Mouse (Mus musculus): Measurements from ENCODE around the gene Klhl36. TPM values are rescaled to one million over a fixed set of nuclear protein-coding genes. Genes with fewer than 3 reads are reported as not detected.

Klhl36 gene
- total RNA-seq (2015) (2.7 and 5.5 TPM in 2 replicates), total RNA-seq (2017) (8.5 and 9.2 TPM in 2 replicates)

- peak; percentile 96 for ATAC-seq (ENCODE audit: poor library complexity, severe bottlenecking)
Measured at GRCm38 (mm10) chr8:119861706-119862389, at the start of gene Klhl36. TSS of gene Klhl36 (plus strand) at chr8:119862266.

GRCm38 (mm10) chr8:119812650-119813431 is 49.2 kb upstream of the Klhl36 start:
- ATAC-seq (ENCODE audit: poor library complexity, severe bottlenecking) = peak; percentile 81

GRCm38 (mm10) chr8:119816219-119816618 is 45.8 kb upstream of the Klhl36 start:
- ATAC-seq (ENCODE audit: poor library complexity, severe bottlenecking) = no peak

- peak; percentile 23 for ATAC-seq (ENCODE audit: poor library complexity, severe bottlenecking)
Measured at GRCm38 (mm10) chr8:119817446-119817845, 44.6 kb upstream of the Klhl36 start.

GRCm38 (mm10) chr8:119819316-119819715 is 42.8 kb upstream of the Klhl36 start:
- ATAC-seq (ENCODE audit: poor library complexity, severe bottlenecking) = no peak

GRCm38 (mm10) chr8:119819976-119820375 is 42.1 kb upstream of the Klhl36 start:
- ATAC-seq (ENCODE audit: poor library complexity, severe bottlenecking) = no peak

GRCm38 (mm10) chr8:119821691-119822090 is 40.4 kb upstream of the Klhl36 start:
- ATAC-seq (ENCODE audit: poor library complexity, severe bottlenecking) = no peak

GRCm38 (mm10) chr8:119823278-119823677 is 38.8 kb upstream of the Klhl36 start:
- ATAC-seq (ENCODE audit: poor library complexity, severe bottlenecking) = no peak

- no peak for ATAC-seq (ENCODE audit: poor library complexity, severe bottlenecking)
Measured at GRCm38 (mm10) chr8:119824100-119824499, 38.0 kb upstream of the Klhl36 start.

GRCm38 (mm10) chr8:119824809-119825273 is 37.2 kb upstream of the Klhl36 start:
- 0 out of 2 replicates have a peak, but pooled peaks have one; percentile 16 for ATAC-seq (ENCODE audit: poor library complexity, severe bottlenecking)

- ATAC-seq (ENCODE audit: poor library complexity, severe bottlenecking) = peak; percentile 70
Measured at GRCm38 (mm10) chr8:119825950-119826730, 35.9 kb upstream of the Klhl36 start.

- peak; percentile 13 for ATAC-seq (ENCODE audit: poor library complexity, severe bottlenecking)
Measured at GRCm38 (mm10) chr8:119826982-119827381, 35.1 kb upstream of the Klhl36 start.

GRCm38 (mm10) chr8:119827721-119828153 is 34.3 kb upstream of the Klhl36 start:
- peak; percentile 26 for ATAC-seq (ENCODE audit: poor library complexity, severe bottlenecking)

GRCm38 (mm10) chr8:119829015-119829414 is 33.1 kb upstream of the Klhl36 start:
- ATAC-seq (ENCODE audit: poor library complexity, severe bottlenecking) = no peak

- ATAC-seq (ENCODE audit: poor library complexity, severe bottlenecking) = no peak
Measured at GRCm38 (mm10) chr8:119829420-119829819, 32.6 kb upstream of the Klhl36 start.

GRCm38 (mm10) chr8:119829870-119830580 is 32.0 kb upstream of the Klhl36 start:
- no peak for ATAC-seq (ENCODE audit: poor library complexity, severe bottlenecking)

- peak; percentile 23 for ATAC-seq (ENCODE audit: poor library complexity, severe bottlenecking)
Measured at GRCm38 (mm10) chr8:119830589-119830988, 31.5 kb upstream of the Klhl36 start.

GRCm38 (mm10) chr8:119831336-119831995 is 30.6 kb upstream of the Klhl36 start:
- 0 out of 2 replicates have a peak, but pooled peaks have one; percentile 17 for ATAC-seq (ENCODE audit: poor library complexity, severe bottlenecking)

- ATAC-seq (ENCODE audit: poor library complexity, severe bottlenecking) = no peak
Measured at GRCm38 (mm10) chr8:119832101-119832617, 29.9 kb upstream of the Klhl36 start.

GRCm38 (mm10) chr8:119832931-119833330 is 29.1 kb upstream of the Klhl36 start:
- ATAC-seq (ENCODE audit: poor library complexity, severe bottlenecking) = no peak

Measured in megakaryocyte, adult 5-6 weeks (primary cell).